Comparison of ENCODE assay signal across 8 mouse cellular contexts in genomic region chr12:29953999-29954398, GRCm38 (mm10). TPM values are rescaled to one million over a fixed set of nuclear protein-coding genes. Genes with fewer than 3 reads are reported as not detected.
DNase-seq lines count a peak whose midpoint lies in the region; ATAC-seq lines count a peak whose summit lies in the region.

No protein-coding gene starts in this region.

- H3K4me1 ChIP-seq in lung, embryonic 15.5 days = peaks cover 40% of the 10 kb centered on the region
- peaks cover 42% of the 10 kb centered on the region for H3K4me1 ChIP-seq in forebrain, embryonic 15.5 days
- peaks cover 33% of the 10 kb centered on the region for H3K4me1 ChIP-seq in hindbrain, embryonic 14.5 days (replicated peaks; ENCODE audit: control insufficient read depth, insufficient read depth, low read length)
- H3K4me1 ChIP-seq in stomach, embryonic 14.5 days (ENCODE audit: control insufficient read depth, insufficient read depth, low read length) = peaks cover 20% of the 10 kb centered on the region

- no peak overlapping the region for H3K9ac ChIP-seq in lung, embryonic 15.5 days
- H3K9ac ChIP-seq in forebrain, embryonic 15.5 days (replicated peaks) = no peak overlapping the region
- H3K9ac ChIP-seq in hindbrain, embryonic 14.5 days = no peak overlapping the region
- H3K9ac ChIP-seq in stomach, embryonic 14.5 days (replicated peaks; ENCODE audit: low read depth, low read length) = no peak overlapping the region

- no peak overlapping the region for H3K4me3 ChIP-seq in lung, embryonic 15.5 days
- H3K4me3 ChIP-seq in forebrain, embryonic 15.5 days = no peak overlapping the region
- H3K4me3 ChIP-seq in hindbrain, embryonic 14.5 days (replicated peaks; ENCODE audit: low read length) = no peak overlapping the region
- H3K4me3 ChIP-seq in stomach, embryonic 14.5 days (ENCODE audit: low read depth, low read length) = no peak overlapping the region

- WGBS in lung, embryonic 15.5 days = 59% methylated on average over 11 of the region's 11 CpGs
- 44% methylated on average over 11 of the region's 11 CpGs for WGBS in forebrain, embryonic 15.5 days
- WGBS in hindbrain, embryonic 14.5 days = 35% methylated on average over 11 of the region's 11 CpGs
- 71% methylated on average over 11 of the region's 11 CpGs for WGBS in stomach, embryonic 14.5 days

- H3K27me3 ChIP-seq in lung, embryonic 15.5 days = no peaks in the 10 kb centered on the region
- no peaks in the 10 kb centered on the region for H3K27me3 ChIP-seq in forebrain, embryonic 15.5 days
- H3K27me3 ChIP-seq in hindbrain, embryonic 14.5 days (ENCODE audit: control insufficient read depth, insufficient read depth, low read length) = no peaks in the 10 kb centered on the region
- H3K27me3 ChIP-seq in stomach, embryonic 14.5 days (ENCODE audit: control insufficient read depth, insufficient read depth, low read length) = no peaks in the 10 kb centered on the region

- DNase-seq in lung, postnatal 14 days = no peak
- peak; percentile 33 for DNase-seq in hindbrain, embryonic 14.5 days (ENCODE audit: low spot score)
- no peak for DNase-seq in cerebellum, adult 18-20 months
- DNase-seq in right cerebral cortex, adult 18-20 months = no peak

- H3K27ac ChIP-seq in lung, embryonic 15.5 days = peak overlapping the region; percentile 53
- H3K27ac ChIP-seq in forebrain, embryonic 15.5 days (replicated peaks) = peak overlapping the region; percentile 58
- peak overlapping the region; percentile 74 for H3K27ac ChIP-seq in hindbrain, embryonic 14.5 days
- H3K27ac ChIP-seq in stomach, embryonic 14.5 days (ENCODE audit: low read length) = peak overlapping the region; percentile 33; the same call in 1 of the 2 replicates

- no peaks in the 10 kb centered on the region for H3K36me3 ChIP-seq in lung, embryonic 15.5 days
- H3K36me3 ChIP-seq in forebrain, embryonic 15.5 days = no peaks in the 10 kb centered on the region; the same call in 1 of the 2 replicates
- H3K36me3 ChIP-seq in hindbrain, embryonic 14.5 days (replicated peaks; ENCODE audit: control insufficient read depth, insufficient read depth) = no peaks in the 10 kb centered on the region; the same call in 1 of the 2 replicates
- H3K36me3 ChIP-seq in stomach, embryonic 14.5 days (ENCODE audit: control insufficient read depth, insufficient read depth, low read length) = no peaks in the 10 kb centered on the region

- H3K4me2 ChIP-seq in lung, embryonic 15.5 days = no peak overlapping the region
- H3K4me2 ChIP-seq in forebrain, embryonic 15.5 days (replicated peaks) = no peak overlapping the region
- H3K4me2 ChIP-seq in hindbrain, embryonic 14.5 days (replicated peaks) = no peak overlapping the region
- H3K4me2 ChIP-seq in stomach, embryonic 14.5 days (replicated peaks; ENCODE audit: low read depth, low read length) = no peak overlapping the region

- ATAC-seq in lung, embryonic 15.5 days (ENCODE audit: borderline replicate concordance, extremely low read depth, low FRiP score, low TSS enrichment) = no peak
- ATAC-seq in forebrain, embryonic 15.5 days (replicated peaks) = peak; percentile 27; the same call in 1 of the 2 replicates
- ATAC-seq in hindbrain, embryonic 14.5 days (ENCODE audit: low FRiP score) = peak; percentile 13; the same call in 1 of the 2 replicates
- no peak for ATAC-seq in stomach, embryonic 14.5 days (ENCODE audit: insufficient number of reproducible peaks, insufficient read depth, low FRiP score, low read depth)
- ATAC-seq in frontal cortex, adult (ENCODE audit: low TSS enrichment) = no peak

- H3K9me3 ChIP-seq in lung, embryonic 15.5 days = no peaks in the 10 kb centered on the region
- H3K9me3 ChIP-seq in forebrain, embryonic 15.5 days = no peaks in the 10 kb centered on the region
- H3K9me3 ChIP-seq in hindbrain, embryonic 14.5 days (ENCODE audit: control insufficient read depth, low read length) = no peaks in the 10 kb centered on the region
- H3K9me3 ChIP-seq in stomach, embryonic 14.5 days (ENCODE audit: control insufficient read depth, low read depth, low read length) = no peaks in the 10 kb centered on the region

RNA-seq across cellular contexts. Expression of gene Pxdn, which starts 16.6 kb away (rescaled TPM):
- polyA plus RNA-seq in lung, embryonic 15.5 days (2015; fragmentation: Nextera tagmentation; extraction: Ambion mirVana) = 92.0 and 95.3 TPM in 2 replicates
- 39.7 and 41.9 TPM in 2 replicates for polyA plus RNA-seq in forebrain, embryonic 15.5 days (2015; fragmentation: Nextera tagmentation; extraction: Ambion mirVana)
- 60.0 and 65.3 TPM in 2 replicates for polyA plus RNA-seq in hindbrain, embryonic 14.5 days (2014; fragmentation: Nextera tagmentation; extraction: Ambion mirVana)
- 117 and 120 TPM in 2 replicates for polyA plus RNA-seq in stomach, embryonic 14.5 days (2014; fragmentation: Nextera tagmentation; extraction: Ambion mirVana)

Comparison
In these comparisons a context has a peak if more than half of its experiments do, and no peak if none do; other contexts are left out.
1. ATAC-seq: peak in forebrain, embryonic 15.5 days (single experiment) and hindbrain, embryonic 14.5 days (single experiment); none in lung, embryonic 15.5 days (single experiment), stomach, embryonic 14.5 days (single experiment) and frontal cortex, adult (single experiment).
2. Peak in every context shown above with its lines, with median percentiles within 50 percentile points of each other: H3K27ac ChIP-seq.